Mouse (Mus musculus): ENCODE measurements around the gene Pacsin1.

The Pacsin1 gene

GRCm38 (mm10) chr17:27678924-27679813 is 23.9 kb downstream of the Pacsin1 start:
- DNase-seq (ENCODE audit: low spot score) = no peak

- no peak for DNase-seq (ENCODE audit: low spot score)
These were observed 29.7 kb downstream of the Pacsin1 start for GRCm38 (mm10) chr17:27684886-27685549.

GRCm38 (mm10) chr17:27685550-27685913 is 30.2 kb downstream of the Pacsin1 start:
- no peak for DNase-seq (ENCODE audit: low spot score)

GRCm38 (mm10) chr17:27686395-27686794 is 31.1 kb downstream of the Pacsin1 start:
- DNase-seq (ENCODE audit: low spot score) = no peak

GRCm38 (mm10) chr17:27690993-27691693 is 35.8 kb downstream of the Pacsin1 start:
- no peak for DNase-seq (ENCODE audit: low spot score)

- DNase-seq (ENCODE audit: low spot score) = no peak
These were observed 44.4 kb downstream of the Pacsin1 start for GRCm38 (mm10) chr17:27699641-27700244.

GRCm38 (mm10) chr17:27700812-27701211 is 45.5 kb downstream of the Pacsin1 start:
- no peak for DNase-seq (ENCODE audit: low spot score)

GRCm38 (mm10) chr17:27701856-27702255 is 46.5 kb downstream of the Pacsin1 start:
- no peak for DNase-seq (ENCODE audit: low spot score)

- no peak for DNase-seq (ENCODE audit: low spot score)
These were observed 47.2 kb downstream of the Pacsin1 start for GRCm38 (mm10) chr17:27702518-27702917.

- no peak for DNase-seq (ENCODE audit: low spot score)
These were observed 48.8 kb downstream of the Pacsin1 start for GRCm38 (mm10) chr17:27703961-27704621.

- DNase-seq (ENCODE audit: low spot score) = no peak
These were observed 50.4 kb downstream of the Pacsin1 start for GRCm38 (mm10) chr17:27705661-27706060.

GRCm38 (mm10) chr17:27707954-27708661 is 52.8 kb downstream of the Pacsin1 start:
- no peak for DNase-seq (ENCODE audit: low spot score)

- DNase-seq (ENCODE audit: low spot score) = no peak
These were observed 54.3 kb downstream of the Pacsin1 start for GRCm38 (mm10) chr17:27709650-27710049.

GRCm38 (mm10) chr17:27712832-27713231 is 57.5 kb downstream of the Pacsin1 start:
- no peak for DNase-seq (ENCODE audit: low spot score)

GRCm38 (mm10) chr17:27716804-27717203 is 61.5 kb downstream of the Pacsin1 start:
- DNase-seq (ENCODE audit: low spot score) = no peak

GRCm38 (mm10) chr17:27718250-27718649 is 62.9 kb downstream of the Pacsin1 start:
- DNase-seq (ENCODE audit: low spot score) = no peak

GRCm38 (mm10) chr17:27719663-27720062 is 64.4 kb downstream of the Pacsin1 start:
- DNase-seq (ENCODE audit: low spot score) = no peak

GRCm38 (mm10) chr17:27720326-27720725 is 65.0 kb downstream of the Pacsin1 start:
- DNase-seq (ENCODE audit: low spot score) = no peak

GRCm38 (mm10) chr17:27721125-27721664 is 65.9 kb downstream of the Pacsin1 start:
- DNase-seq (ENCODE audit: low spot score) = no peak

GRCm38 (mm10) chr17:27724327-27724726 is 69.0 kb downstream of the Pacsin1 start:
- DNase-seq (ENCODE audit: low spot score) = no peak

- no peak for DNase-seq (ENCODE audit: low spot score)
These were observed 69.7 kb downstream of the Pacsin1 start for GRCm38 (mm10) chr17:27725011-27725410.

All from spleen, adult 12 weeks (tissue).